Mouse (Mus musculus): ENCODE data around the gene Txn1. TPM values are rescaled to one million over a fixed set of nuclear protein-coding genes. Genes with fewer than 3 reads are reported as not detected.

Txn1 gene
- polyA plus RNA-seq, 1 experiment from 2014 or later = 475 TPM

GRCm38 (mm10) chr4:57913021-57913420 is 43.2 kb downstream of the Txn1 start:
- Histone ChIP-seq H3K9me3 (replicated peaks; ENCODE audit: control insufficient read depth, low read length) (no peaks in the 10 kb centered on the region), H3K4me1 (ENCODE audit: control insufficient read depth, insufficient read depth, low read length) (peaks cover 10% of the 10 kb centered on the region; the same call in 1 of the 2 replicates), H3K27me3 (ENCODE audit: control insufficient read depth, insufficient read depth, low read length) (no peaks in the 10 kb centered on the region), H3K9ac (ENCODE audit: low read length) (no peak overlapping the region), H3K4me2 (ENCODE audit: low read depth, low read length) (no peak overlapping the region), H3K36me3 (ENCODE audit: control insufficient read depth, insufficient read depth, low read length) (no peaks in the 10 kb centered on the region), H3K27ac (ENCODE audit: low read length) (no peak overlapping the region), H3K4me3 (replicated peaks; ENCODE audit: low read length) (no peak overlapping the region)
- ATAC-seq (ENCODE audit: insufficient read depth, low FRiP score) = no peak

GRCm38 (mm10) chr4:57908860-57909259 is 47.4 kb downstream of the Txn1 start:
- no peak overlapping the region for H3K27ac ChIP-seq (ENCODE audit: low read length)
- H3K4me2 ChIP-seq (ENCODE audit: low read depth, low read length) = no peak overlapping the region
- no peak for ATAC-seq (ENCODE audit: insufficient read depth, low FRiP score)
- no peaks in the 10 kb centered on the region for H3K36me3 ChIP-seq (ENCODE audit: control insufficient read depth, insufficient read depth, low read length)
- 62% methylated on average over 6 of the region's 6 CpGs for WGBS
- H3K4me1 ChIP-seq (ENCODE audit: control insufficient read depth, insufficient read depth, low read length) = 0 out of 2 replicates have a peak, but pooled peaks cover 1% of the 10 kb centered on the region
- H3K9me3 ChIP-seq (replicated peaks; ENCODE audit: control insufficient read depth, low read length) = no peaks in the 10 kb centered on the region
- no peak overlapping the region for H3K4me3 ChIP-seq (replicated peaks; ENCODE audit: low read length)
- no peak overlapping the region for H3K9ac ChIP-seq (ENCODE audit: low read length)
- no peaks in the 10 kb centered on the region for H3K27me3 ChIP-seq (ENCODE audit: control insufficient read depth, insufficient read depth, low read length)

- Histone ChIP-seq H3K27me3 (ENCODE audit: control insufficient read depth, insufficient read depth, low read length) (no peaks in the 10 kb centered on the region), H3K27ac (ENCODE audit: low read length) (no peak overlapping the region), H3K4me2 (ENCODE audit: low read depth, low read length) (no peak overlapping the region), H3K9ac (ENCODE audit: low read length) (no peak overlapping the region), H3K9me3 (replicated peaks; ENCODE audit: control insufficient read depth, low read length) (no peaks in the 10 kb centered on the region), H3K4me1 (ENCODE audit: control insufficient read depth, insufficient read depth, low read length) (no peaks in the 10 kb centered on the region), H3K4me3 (replicated peaks; ENCODE audit: low read length) (no peak overlapping the region), H3K36me3 (ENCODE audit: control insufficient read depth, insufficient read depth, low read length) (no peaks in the 10 kb centered on the region)
- no peak for ATAC-seq (ENCODE audit: insufficient read depth, low FRiP score)
- WGBS = 29% methylated on average over 2 of the region's 2 CpGs
Observed at GRCm38 (mm10) chr4:57906708-57907107, 49.5 kb downstream of the Txn1 start.

GRCm38 (mm10) chr4:57904638-57905037 is 51.6 kb downstream of the Txn1 start:
- Histone ChIP-seq H3K4me3 (replicated peaks; ENCODE audit: low read length) (no peak overlapping the region), H3K27ac (ENCODE audit: low read length) (no peak overlapping the region), H3K9me3 (replicated peaks; ENCODE audit: control insufficient read depth, low read length) (no peaks in the 10 kb centered on the region), H3K36me3 (ENCODE audit: control insufficient read depth, insufficient read depth, low read length) (no peaks in the 10 kb centered on the region), H3K27me3 (ENCODE audit: control insufficient read depth, insufficient read depth, low read length) (no peaks in the 10 kb centered on the region), H3K9ac (ENCODE audit: low read length) (no peak overlapping the region), H3K4me2 (ENCODE audit: low read depth, low read length) (peak overlapping the region; percentile 26; the same call in 1 of the 2 replicates), H3K4me1 (ENCODE audit: control insufficient read depth, insufficient read depth, low read length) (no peaks in the 10 kb centered on the region)
- peak; percentile 61 for ATAC-seq (ENCODE audit: insufficient read depth, low FRiP score)
- WGBS = 27% methylated on average over 9 of the region's 9 CpGs

- no peak overlapping the region for H3K27ac ChIP-seq (ENCODE audit: low read length)
- H3K4me1 ChIP-seq (ENCODE audit: control insufficient read depth, insufficient read depth, low read length) = no peaks in the 10 kb centered on the region
- H3K4me2 ChIP-seq (ENCODE audit: low read depth, low read length) = peak overlapping the region; percentile 26; the same call in 1 of the 2 replicates
- H3K4me3 ChIP-seq (replicated peaks; ENCODE audit: low read length) = no peak overlapping the region
- H3K9ac ChIP-seq (ENCODE audit: low read length) = no peak overlapping the region
- WGBS = 7% methylated on average over 5 of the region's 5 CpGs
- ATAC-seq (ENCODE audit: insufficient read depth, low FRiP score) = peak; percentile 5; the same call in 1 of the 2 replicates
- H3K27me3 ChIP-seq (ENCODE audit: control insufficient read depth, insufficient read depth, low read length) = no peaks in the 10 kb centered on the region
- H3K9me3 ChIP-seq (replicated peaks; ENCODE audit: control insufficient read depth, low read length) = no peaks in the 10 kb centered on the region
- H3K36me3 ChIP-seq (ENCODE audit: control insufficient read depth, insufficient read depth, low read length) = no peaks in the 10 kb centered on the region
Observed at GRCm38 (mm10) chr4:57904211-57904610, 52.0 kb downstream of the Txn1 start.

- Histone ChIP-seq H3K36me3 (ENCODE audit: control insufficient read depth, insufficient read depth, low read length) (no peaks in the 10 kb centered on the region), H3K9ac (ENCODE audit: low read length) (no peak overlapping the region), H3K4me1 (ENCODE audit: control insufficient read depth, insufficient read depth, low read length) (no peaks in the 10 kb centered on the region), H3K4me3 (replicated peaks; ENCODE audit: low read length) (no peak overlapping the region), H3K4me2 (ENCODE audit: low read depth, low read length) (no peak overlapping the region), H3K27ac (ENCODE audit: low read length) (no peak overlapping the region), H3K9me3 (replicated peaks; ENCODE audit: control insufficient read depth, low read length) (no peaks in the 10 kb centered on the region), H3K27me3 (ENCODE audit: control insufficient read depth, insufficient read depth, low read length) (no peaks in the 10 kb centered on the region)
- 77% methylated on average over 5 of the region's 5 CpGs for WGBS
- no peak for ATAC-seq (ENCODE audit: insufficient read depth, low FRiP score)
Observed at GRCm38 (mm10) chr4:57902619-57903018, 53.6 kb downstream of the Txn1 start.

- Histone ChIP-seq H3K9me3 (replicated peaks; ENCODE audit: control insufficient read depth, low read length) (no peaks in the 10 kb centered on the region), H3K4me1 (ENCODE audit: control insufficient read depth, insufficient read depth, low read length) (no peaks in the 10 kb centered on the region), H3K4me2 (ENCODE audit: low read depth, low read length) (no peak overlapping the region), H3K4me3 (replicated peaks; ENCODE audit: low read length) (no peak overlapping the region), H3K9ac (ENCODE audit: low read length) (no peak overlapping the region), H3K36me3 (ENCODE audit: control insufficient read depth, insufficient read depth, low read length) (no peaks in the 10 kb centered on the region), H3K27ac (ENCODE audit: low read length) (no peak overlapping the region), H3K27me3 (ENCODE audit: control insufficient read depth, insufficient read depth, low read length) (no peaks in the 10 kb centered on the region)
- ATAC-seq (ENCODE audit: insufficient read depth, low FRiP score) = no peak
- 8% methylated on average over 4 of the region's 4 CpGs for WGBS
Observed at GRCm38 (mm10) chr4:57901210-57901609, 55.0 kb downstream of the Txn1 start.

- Histone ChIP-seq H3K27ac (ENCODE audit: low read length) (no peak overlapping the region), H3K4me2 (ENCODE audit: low read depth, low read length) (no peak overlapping the region), H3K4me1 (ENCODE audit: control insufficient read depth, insufficient read depth, low read length) (peaks cover 7% of the 10 kb centered on the region; the same call in 1 of the 2 replicates), H3K27me3 (ENCODE audit: control insufficient read depth, insufficient read depth, low read length) (no peaks in the 10 kb centered on the region), H3K9ac (ENCODE audit: low read length) (no peak overlapping the region), H3K4me3 (replicated peaks; ENCODE audit: low read length) (no peak overlapping the region), H3K36me3 (ENCODE audit: control insufficient read depth, insufficient read depth, low read length) (no peaks in the 10 kb centered on the region), H3K9me3 (replicated peaks; ENCODE audit: control insufficient read depth, low read length) (no peaks in the 10 kb centered on the region)
- ATAC-seq (ENCODE audit: insufficient read depth, low FRiP score) = no peak
- 80% methylated on average over 3 of the region's 3 CpGs for WGBS
Observed at GRCm38 (mm10) chr4:57896631-57897030, 59.6 kb downstream of the Txn1 start.

- ATAC-seq (ENCODE audit: insufficient read depth, low FRiP score) = peak; percentile 17; the same call in 1 of the 2 replicates
- H3K36me3 ChIP-seq (ENCODE audit: control insufficient read depth, insufficient read depth, low read length) = no peaks in the 10 kb centered on the region
- H3K4me1 ChIP-seq (ENCODE audit: control insufficient read depth, insufficient read depth, low read length) = peaks cover 7% of the 10 kb centered on the region; the same call in 1 of the 2 replicates
- H3K27ac ChIP-seq (ENCODE audit: low read length) = peak overlapping the region; percentile 23; the same call in 1 of the 2 replicates
- no peak overlapping the region for H3K4me3 ChIP-seq (replicated peaks; ENCODE audit: low read length)
- H3K4me2 ChIP-seq (ENCODE audit: low read depth, low read length) = no peak overlapping the region
- 39% methylated on average over 6 of the region's 6 CpGs for WGBS
- no peaks in the 10 kb centered on the region for H3K9me3 ChIP-seq (replicated peaks; ENCODE audit: control insufficient read depth, low read length)
- H3K27me3 ChIP-seq (ENCODE audit: control insufficient read depth, insufficient read depth, low read length) = no peaks in the 10 kb centered on the region
- H3K9ac ChIP-seq (ENCODE audit: low read length) = no peak overlapping the region
Observed at GRCm38 (mm10) chr4:57895902-57896301, 60.3 kb downstream of the Txn1 start.

Measured in stomach, embryonic 16.5 days (tissue).